Mouse (Mus musculus): ENCODE measurements around the gene Arhgap9.

The Arhgap9 gene

GRCm38 (mm10) chr10:127322669-127323068 is 905 bp downstream of the Arhgap9 start:
- no peak for DNase-seq (ENCODE audit: low read depth, low spot score)

- DNase-seq (ENCODE audit: low read depth, low spot score) = no peak
Measured at GRCm38 (mm10) chr10:127323131-127323855, 1.5 kb downstream of the Arhgap9 start.

- DNase-seq (ENCODE audit: low read depth, low spot score) = no peak
Measured at GRCm38 (mm10) chr10:127324495-127324894, 2.7 kb downstream of the Arhgap9 start.

GRCm38 (mm10) chr10:127325454-127326016 is 3.8 kb downstream of the Arhgap9 start:
- DNase-seq (ENCODE audit: low read depth, low spot score) = no peak

GRCm38 (mm10) chr10:127326017-127326801 is 4.4 kb downstream of the Arhgap9 start:
- no peak for DNase-seq (ENCODE audit: low read depth, low spot score)

- DNase-seq (ENCODE audit: low read depth, low spot score) = peak; percentile 29
Measured at GRCm38 (mm10) chr10:127326828-127327227, 5.1 kb downstream of the Arhgap9 start.

- no peak for DNase-seq (ENCODE audit: low read depth, low spot score)
Measured at GRCm38 (mm10) chr10:127327461-127328145, 5.8 kb downstream of the Arhgap9 start.

GRCm38 (mm10) chr10:127330212-127330611 is 8.4 kb downstream of the Arhgap9 start:
- no peak for DNase-seq (ENCODE audit: low read depth, low spot score)

- no peak for DNase-seq (ENCODE audit: low read depth, low spot score)
Measured at GRCm38 (mm10) chr10:127332211-127332874, 10.6 kb downstream of the Arhgap9 start.

- DNase-seq (ENCODE audit: low read depth, low spot score) = no peak
Measured at GRCm38 (mm10) chr10:127333152-127333551, 11.4 kb downstream of the Arhgap9 start.

- no peak for DNase-seq (ENCODE audit: low read depth, low spot score)
Measured at GRCm38 (mm10) chr10:127335271-127335670, 13.5 kb downstream of the Arhgap9 start.

GRCm38 (mm10) chr10:127336952-127337351 is 15.2 kb downstream of the Arhgap9 start:
- no peak for DNase-seq (ENCODE audit: low read depth, low spot score)

GRCm38 (mm10) chr10:127337536-127338099 is 15.9 kb downstream of the Arhgap9 start:
- DNase-seq (ENCODE audit: low read depth, low spot score) = no peak

- DNase-seq (ENCODE audit: low read depth, low spot score) = peak; percentile 85
Measured at GRCm38 (mm10) chr10:127338930-127339682, 17.3 kb downstream of the Arhgap9 start.

- peak; percentile 44 for DNase-seq (ENCODE audit: low read depth, low spot score)
Measured at GRCm38 (mm10) chr10:127339683-127340576, 18.2 kb downstream of the Arhgap9 start.

- no peak for DNase-seq (ENCODE audit: low read depth, low spot score)
Measured at GRCm38 (mm10) chr10:127340577-127341359, 19.0 kb downstream of the Arhgap9 start.

GRCm38 (mm10) chr10:127341360-127341690 is 19.6 kb downstream of the Arhgap9 start:
- no peak for DNase-seq (ENCODE audit: low read depth, low spot score)

- peak; percentile 76 for DNase-seq (ENCODE audit: low read depth, low spot score)
Measured at GRCm38 (mm10) chr10:127341891-127342639, 20.3 kb downstream of the Arhgap9 start, which contains the start of gene Gli1. Gene Gli1, minus strand, starts transcription at chr10:127341974.
